Mouse (Mus musculus): ENCODE measurements at regions not wholly inside any gene's neighbourhood (a gene's known extent, or its start where the extent isn't known, plus 50 kb on each side); places are given as distances from the start of the nearest gene placed in this dataset.

GRCm38 (mm10) chr1:154139488-154139887 lies 61.5 kb upstream of the Zfp648 start:
- 85% methylated on average over 4 of the region's 4 CpGs for WGBS
- Histone ChIP-seq H3K4me3 (ENCODE audit: low read depth, low read length) (no peak overlapping the region), H3K36me3 (ENCODE audit: control insufficient read depth, insufficient read depth, low read length) (no peaks in the 10 kb centered on the region), H3K27ac (ENCODE audit: insufficient read depth, low read depth, low read length) (no peak overlapping the region), H3K27me3 (ENCODE audit: control insufficient read depth, insufficient read depth, low read length) (no peaks in the 10 kb centered on the region), H3K4me1 (ENCODE audit: control insufficient read depth, insufficient read depth, insufficient read length, low read length) (no peaks in the 10 kb centered on the region)
- TF ChIP-seq POLR2A (IDR thresholded peaks at IDR 0.05; ENCODE audit: low read depth, low read length), result no peak

DNA sequence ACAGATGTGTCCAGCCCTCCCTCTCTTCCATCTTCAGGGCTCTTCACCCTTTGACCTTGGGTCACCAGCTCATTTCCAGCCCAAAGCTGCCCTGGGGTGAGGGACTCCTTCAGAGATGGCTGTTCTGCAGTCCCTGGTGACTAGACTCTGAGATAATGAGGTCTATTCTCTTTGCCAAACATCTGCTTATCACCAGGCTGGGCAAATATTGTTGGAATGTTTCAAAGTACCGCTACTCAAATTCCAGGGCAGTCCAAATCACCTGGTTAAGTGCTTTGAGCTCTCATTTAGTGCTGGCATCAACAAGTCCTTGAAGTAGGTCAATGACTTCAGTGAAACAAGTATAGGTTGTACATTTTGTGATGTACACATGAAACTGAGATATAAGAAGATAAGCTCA lies 57.3 kb upstream of the Zfp648 start:
- H3K36me3 ChIP-seq (ENCODE audit: control insufficient read depth, insufficient read depth, low read length), result no peaks in the 10 kb centered on the region
- no peak for TF ChIP-seq CTCF (IDR thresholded peaks at IDR 0.05; ENCODE audit: extremely low read depth, insufficient read length, insufficient replicate concordance, low read depth, low read length)
- no peak for TF ChIP-seq POLR2A (IDR thresholded peaks at IDR 0.05; ENCODE audit: low read depth, low read length)
- no peak overlapping the region for H3K4me3 ChIP-seq (ENCODE audit: low read depth, low read length)
- 14% methylated on average over 1 of the region's 1 CpGs for WGBS
- H3K4me1 ChIP-seq (ENCODE audit: control insufficient read depth, insufficient read depth, insufficient read length, low read length), result peaks cover 2% of the 10 kb centered on the region
- no peak overlapping the region for H3K27ac ChIP-seq (ENCODE audit: insufficient read depth, low read depth, low read length)
- H3K27me3 ChIP-seq (ENCODE audit: control insufficient read depth, insufficient read depth, low read length), result no peaks in the 10 kb centered on the region

DNA sequence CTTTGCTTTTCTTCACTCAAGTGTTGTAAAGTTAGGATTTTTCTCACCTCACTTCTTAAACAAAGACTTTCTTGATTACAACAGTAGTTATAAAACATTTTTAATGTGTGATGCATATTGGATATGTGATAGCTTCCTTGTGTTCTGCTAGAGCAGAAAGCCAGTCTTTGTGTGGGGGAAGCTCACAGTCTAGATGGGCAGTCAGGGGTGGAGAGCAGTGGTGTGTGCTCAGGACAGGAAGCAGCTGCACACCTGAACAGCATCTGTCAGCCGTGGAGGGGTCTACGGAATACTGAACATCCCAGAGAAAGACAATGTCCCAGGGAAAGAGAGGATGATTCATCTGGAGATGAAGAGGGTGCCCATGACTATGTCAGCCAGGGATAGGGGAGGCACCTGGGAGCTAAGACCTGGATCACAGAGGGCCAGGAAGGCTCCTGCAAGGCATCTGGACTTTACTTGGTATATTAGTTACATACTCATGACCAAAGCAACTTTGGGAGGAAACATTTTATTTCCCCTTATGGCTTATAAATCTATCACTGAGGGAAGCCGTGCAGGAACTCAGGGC lies 53.9 kb upstream of the Zfp648 start:
- H3K27me3 ChIP-seq (ENCODE audit: control insufficient read depth, insufficient read depth, low read length), result no peaks in the 10 kb centered on the region
- peaks cover 18% of the 10 kb centered on the region for H3K4me1 ChIP-seq (ENCODE audit: control insufficient read depth, insufficient read depth, insufficient read length, low read length)
- TF ChIP-seq POLR2A (IDR thresholded peaks at IDR 0.05; ENCODE audit: low read depth, low read length), result no peak
- TF ChIP-seq CTCF (IDR thresholded peaks at IDR 0.05; ENCODE audit: extremely low read depth, insufficient read length, insufficient replicate concordance, low read depth, low read length), result no peak
- H3K4me3 ChIP-seq (ENCODE audit: low read depth, low read length), result no peak overlapping the region
- 80% methylated on average over 3 of the region's 3 CpGs for WGBS
- H3K27ac ChIP-seq (ENCODE audit: insufficient read depth, low read depth, low read length), result no peak overlapping the region
- H3K36me3 ChIP-seq (ENCODE audit: control insufficient read depth, insufficient read depth, low read length), result no peaks in the 10 kb centered on the region

DNA sequence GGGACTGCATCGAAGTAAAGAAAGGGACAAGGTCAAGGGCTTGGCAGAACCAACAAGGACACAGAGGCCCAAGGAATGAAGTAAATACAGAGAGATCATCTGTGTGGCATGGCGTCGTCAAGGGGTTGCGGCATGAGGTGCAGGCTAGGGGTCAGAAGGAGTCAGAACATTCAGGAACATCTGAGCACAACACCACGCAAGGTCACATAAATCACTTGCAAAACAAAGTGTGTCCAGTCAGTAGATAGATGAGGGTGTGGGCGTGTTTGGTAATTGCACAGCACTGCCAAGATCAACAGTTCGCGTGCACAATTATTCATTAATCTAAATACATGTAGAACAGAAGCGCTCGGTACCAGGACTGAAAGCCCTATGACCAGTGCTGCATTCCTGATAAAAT lies 52.0 kb upstream of the Zfp648 start:
- 14% methylated on average over 10 of the region's 10 CpGs for WGBS
- H3K4me1 ChIP-seq (ENCODE audit: control insufficient read depth, insufficient read depth, insufficient read length, low read length), result peaks cover 18% of the 10 kb centered on the region
- TF ChIP-seq CTCF (IDR thresholded peaks at IDR 0.05; ENCODE audit: extremely low read depth, insufficient read length, insufficient replicate concordance, low read depth, low read length) (no peak), POLR2A (IDR thresholded peaks at IDR 0.05; ENCODE audit: low read depth, low read length) (no peak)
- H3K36me3 ChIP-seq (ENCODE audit: control insufficient read depth, insufficient read depth, low read length), result no peaks in the 10 kb centered on the region
- H3K27ac ChIP-seq (ENCODE audit: insufficient read depth, low read depth, low read length), result peak overlapping the region; percentile 35
- no peak overlapping the region for H3K4me3 ChIP-seq (ENCODE audit: low read depth, low read length)
- no peaks in the 10 kb centered on the region for H3K27me3 ChIP-seq (ENCODE audit: control insufficient read depth, insufficient read depth, low read length)

DNA sequence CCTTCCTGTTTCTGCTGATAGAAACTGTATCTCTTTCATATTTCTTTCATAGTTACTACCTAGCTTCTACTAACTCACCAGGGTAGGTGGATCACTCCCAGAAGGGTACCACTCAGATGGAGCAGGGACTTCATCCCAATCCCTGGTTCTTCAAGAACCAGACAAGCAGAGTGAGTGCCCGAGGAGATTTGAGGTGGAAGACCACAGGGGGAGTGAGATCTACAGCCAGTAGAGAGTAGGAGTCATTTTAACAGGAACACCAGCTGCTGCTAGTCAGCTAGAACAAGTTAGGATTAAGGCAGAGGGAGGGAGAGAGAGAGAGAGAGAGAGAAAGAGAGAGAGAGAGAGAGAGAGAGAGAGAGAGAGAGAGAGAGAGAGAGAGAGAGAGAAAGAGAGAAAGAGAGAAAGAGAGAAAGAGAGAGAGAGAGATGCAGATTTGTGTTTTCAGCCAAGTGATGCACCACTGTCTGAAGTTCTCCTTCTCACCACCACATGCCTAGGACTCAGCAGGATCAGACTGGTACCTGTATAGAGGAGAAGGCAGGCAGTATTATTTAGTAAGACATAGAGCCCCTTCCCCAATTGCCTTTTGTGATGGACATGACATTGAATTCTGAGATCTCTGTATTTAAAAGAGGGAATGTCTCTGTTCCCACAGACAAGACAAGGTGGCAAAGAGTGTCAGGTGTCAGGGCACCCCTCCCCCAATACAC lies 51.4 kb upstream of the Zfp648 start:
- WGBS, result 17% methylated on average over 1 of the region's 1 CpGs
- H3K36me3 ChIP-seq (ENCODE audit: control insufficient read depth, insufficient read depth, low read length), result no peaks in the 10 kb centered on the region
- no peak for TF ChIP-seq CTCF (IDR thresholded peaks at IDR 0.05; ENCODE audit: extremely low read depth, insufficient read length, insufficient replicate concordance, low read depth, low read length)
- TF ChIP-seq POLR2A (IDR thresholded peaks at IDR 0.05; ENCODE audit: low read depth, low read length), result no peak

GRCm38 (mm10) chr1:154150167-154150851 lies 50.7 kb upstream of the Zfp648 start:
- peaks cover 18% of the 10 kb centered on the region for H3K4me1 ChIP-seq (ENCODE audit: control insufficient read depth, insufficient read depth, insufficient read length, low read length)
- H3K27ac ChIP-seq (ENCODE audit: insufficient read depth, low read depth, low read length), result peak overlapping the region; percentile 73
- no peak for TF ChIP-seq CTCF (IDR thresholded peaks at IDR 0.05; ENCODE audit: extremely low read depth, insufficient read length, insufficient replicate concordance, low read depth, low read length)
- TF ChIP-seq POLR2A (IDR thresholded peaks at IDR 0.05; ENCODE audit: low read depth, low read length), result no peak
- no peaks in the 10 kb centered on the region for H3K36me3 ChIP-seq (ENCODE audit: control insufficient read depth, insufficient read depth, low read length)
- WGBS, result 8% methylated on average over 8 of the region's 8 CpGs
- H3K27me3 ChIP-seq (ENCODE audit: control insufficient read depth, insufficient read depth, low read length), result no peaks in the 10 kb centered on the region
- H3K4me3 ChIP-seq (ENCODE audit: low read depth, low read length), result peak overlapping the region; percentile 27

More for the DNA sequence above, 51.4 kb upstream of the Zfp648 start:
- H3K4me1 ChIP-seq (ENCODE audit: control insufficient read depth, insufficient read depth, insufficient read length, low read length), result peaks cover 18% of the 10 kb centered on the region
- no peak overlapping the region for H3K4me3 ChIP-seq (ENCODE audit: low read depth, low read length)
- H3K27ac ChIP-seq (ENCODE audit: insufficient read depth, low read depth, low read length), result peak overlapping the region; percentile 73
- H3K27me3 ChIP-seq (ENCODE audit: control insufficient read depth, insufficient read depth, low read length), result no peaks in the 10 kb centered on the region

Data from small intestine, adult 2 months (tissue).